Mouse (Mus musculus) limb, embryonic 14.5 days (tissue): ENCODE results near the gene Olfr65. TPM values are rescaled to one million over a fixed set of nuclear protein-coding genes. Genes with fewer than 3 reads are reported as not detected.

Experiments
- ATAC-seq: fragments of 200-750 bp; cut with Nextera tagmentation; 2 replicates; pipeline ENCODE4 v1.8.0; 2017; ENCODE audit warnings: low read depth, moderate number of reproducible peaks, moderate TSS enrichment; ENCODE audit not compliant: low FRiP score
- DNase-seq: peaks from one replicate; pipeline ENCODE4 v3.0.0-alpha.2; 2015; ENCODE audit warnings: low spot score
- H3K27ac ChIP-seq: fragments of 300-500 bp; sonication (generic); replicated peaks from 2 replicates; pipeline ENCODE4 v1.5.1; 2014; ENCODE audit warnings: low read depth, mild to moderate bottlenecking, low read length, moderate library complexity, mixed read lengths
- H3K27me3 ChIP-seq: fragments of 300-500 bp; sonication (generic); 2 replicates; pipeline ENCODE4 v1.6.1; 2014; ENCODE audit warnings: low read length, mixed read lengths; ENCODE audit not compliant: control insufficient read depth, insufficient read depth
- H3K36me3 ChIP-seq: fragments of 300-500 bp; sonication (generic); 2 replicates; pipeline ENCODE4 v1.6.1; 2014; ENCODE audit warnings: mild to moderate bottlenecking, low read length, moderate library complexity, mixed read lengths; ENCODE audit not compliant: control insufficient read depth, insufficient read depth
- H3K4me1 ChIP-seq: fragments of 300-500 bp; sonication (generic); 2 replicates; pipeline ENCODE4 v1.6.1; 2014; ENCODE audit warnings: antibody characterized with exemption, low read length, mixed read lengths; ENCODE audit not compliant: control insufficient read depth, insufficient read depth
- H3K4me2 ChIP-seq: fragments of 300-500 bp; sonication (generic); replicated peaks from 2 replicates; pipeline ENCODE4 v1.6.1; 2014; ENCODE audit warnings: low read depth, mild to moderate bottlenecking, low read length, moderate library complexity; ENCODE audit not compliant: severe bottlenecking
- H3K4me3 ChIP-seq: fragments of 300-500 bp; sonication (generic); replicated peaks from 2 replicates; pipeline ENCODE4 v1.5.1; 2014; ENCODE audit warnings: low read length
- H3K9ac ChIP-seq: fragments of 300-500 bp; sonication (generic); 2 replicates; pipeline ENCODE4 v1.6.1; 2014; ENCODE audit warnings: mild to moderate bottlenecking, low read depth, low read length, moderate library complexity; ENCODE audit not compliant: severe bottlenecking
- H3K9me3 ChIP-seq: fragments of 300-500 bp; sonication (generic); 2 replicates; pipeline ENCODE4 v1.6.1; 2016; ENCODE audit warnings: low read length; ENCODE audit not compliant: control insufficient read depth
- POLR2A ChIP-seq: fragments of 200-500 bp; IDR thresholded peaks from 2 replicates; pipeline ENCODE4 v1.8.0; 2012; ENCODE audit warnings: inconsistent platforms, mild to moderate bottlenecking, moderate library complexity, borderline replicate concordance; ENCODE audit not compliant: insufficient read depth, insufficient read length; ENCODE audit errors: extremely low read depth
- WGBS: fragments of 180-500 bp; shearing (Covaris S2); extraction: QIAGEN DNeasy Blood & Tissue Kit; methylation state at CpG from one replicate; pipeline ENCODE4 v1.1.7; 2014; 5-methylcytosine and 5-hydroxymethylcytosine counted together
- polyA plus RNA-seq, 2 experiments: library from polyadenylated mRNA; depleted of rRNA in 1 of 2; stranded (reverse) in 1 of 2; unstranded in 1 of 2; fragments of >200 nt; fragmentation: Nextera tagmentation in 1 of 2; extraction: Ambion mirVana in 1 of 2; gene quantifications; 2 replicates each; pipeline versions ENCODE4 v1.2.1 to v1.2.3; 2012 to 2014

Olfr65 gene
- polyA plus RNA-seq, 2 experiments, result not detected

DNA sequence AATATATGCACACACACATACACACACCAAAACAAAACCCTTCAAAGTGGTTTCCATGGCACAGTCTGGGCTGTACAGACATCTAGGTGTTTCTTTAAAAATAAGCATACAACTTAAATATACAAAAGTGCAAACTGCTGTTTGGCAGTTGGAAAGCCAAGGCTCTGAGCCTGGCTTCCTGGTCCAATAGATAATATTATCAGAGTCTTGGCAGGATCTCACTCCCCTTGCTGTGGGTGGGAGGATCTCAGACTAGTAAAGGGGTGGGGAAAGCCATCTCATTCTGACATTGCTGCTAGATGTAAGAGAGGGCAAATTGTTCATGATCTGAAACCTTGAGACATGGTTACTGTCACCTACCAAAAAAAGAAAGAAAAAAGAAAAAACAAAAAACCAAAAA is 32.6 kb upstream of the Olfr65 start:
- Histone ChIP-seq H3K36me3 (no peaks in the 10 kb centered on the region), H3K4me1 (no peaks in the 10 kb centered on the region), H3K4me2 (no peak overlapping the region), H3K9ac (no peak overlapping the region), H3K27me3 (no peaks in the 10 kb centered on the region), H3K9me3 (no peaks in the 10 kb centered on the region), H3K27ac (no peak overlapping the region), H3K4me3 (no peak overlapping the region)
- DNase-seq, result no peak
- no peak for TF ChIP-seq POLR2A
- ATAC-seq, result no peak

DNA sequence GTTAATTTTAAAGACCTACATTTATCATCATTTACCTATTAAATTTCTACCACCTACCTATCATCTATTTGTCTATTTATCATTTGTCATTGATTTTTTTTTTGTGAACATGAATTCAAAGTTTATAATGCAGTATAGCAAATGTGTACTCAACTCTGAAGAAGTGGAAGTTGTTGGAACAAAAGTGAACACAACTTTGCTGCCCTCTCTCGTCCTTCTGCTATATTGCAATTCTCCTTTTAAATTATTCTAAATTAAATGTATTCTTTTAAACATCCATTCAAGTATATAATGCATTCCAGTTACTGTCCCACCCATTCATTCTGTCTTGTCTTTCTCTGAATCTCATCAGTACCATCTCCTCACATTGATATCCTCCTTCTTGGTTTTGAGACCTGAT is 30.2 kb upstream of the Olfr65 start:
- DNase-seq (peak; percentile 19), ATAC-seq (no peak)
- no peak overlapping the region for H3K9ac ChIP-seq
- no peaks in the 10 kb centered on the region for H3K9me3 ChIP-seq
- H3K27me3 ChIP-seq, result no peaks in the 10 kb centered on the region
- WGBS, result 2% methylated on average over 1 of the region's 1 CpGs
- no peak overlapping the region for H3K27ac ChIP-seq
- H3K4me1 ChIP-seq, result no peaks in the 10 kb centered on the region
- no peak for TF ChIP-seq POLR2A
- no peak overlapping the region for H3K4me3 ChIP-seq
- H3K4me2 ChIP-seq, result no peak overlapping the region
- no peaks in the 10 kb centered on the region for H3K36me3 ChIP-seq

DNA sequence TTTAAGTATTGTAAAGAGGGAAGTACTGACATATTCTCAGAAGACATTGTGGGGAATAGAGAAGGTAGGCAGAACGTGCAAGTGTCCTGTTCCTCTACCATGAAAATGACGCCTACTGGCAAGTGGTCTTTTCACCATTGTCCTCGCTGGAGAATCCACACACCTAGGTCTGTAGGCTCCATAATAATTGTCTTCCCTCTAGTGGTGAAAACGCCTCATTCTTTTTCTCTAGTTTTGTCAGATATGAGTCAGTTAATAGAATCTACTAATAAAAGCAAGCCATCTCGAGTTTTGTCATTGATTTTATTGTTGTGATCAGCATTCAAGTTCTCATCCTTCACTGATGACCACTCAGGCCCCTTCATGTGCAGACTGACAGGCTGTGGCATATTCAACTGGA is 28.8 kb upstream of the Olfr65 start:
- no peaks in the 10 kb centered on the region for H3K27me3 ChIP-seq
- H3K4me3 ChIP-seq, result no peak overlapping the region
- no peak for DNase-seq
- no peak for TF ChIP-seq POLR2A
- 48% methylated on average over 5 of the region's 5 CpGs for WGBS
- H3K27ac ChIP-seq, result no peak overlapping the region
- H3K36me3 ChIP-seq, result no peaks in the 10 kb centered on the region
- H3K9me3 ChIP-seq, result no peaks in the 10 kb centered on the region
- no peak overlapping the region for H3K4me2 ChIP-seq
- ATAC-seq, result no peak
- no peaks in the 10 kb centered on the region for H3K4me1 ChIP-seq
- no peak overlapping the region for H3K9ac ChIP-seq

DNA sequence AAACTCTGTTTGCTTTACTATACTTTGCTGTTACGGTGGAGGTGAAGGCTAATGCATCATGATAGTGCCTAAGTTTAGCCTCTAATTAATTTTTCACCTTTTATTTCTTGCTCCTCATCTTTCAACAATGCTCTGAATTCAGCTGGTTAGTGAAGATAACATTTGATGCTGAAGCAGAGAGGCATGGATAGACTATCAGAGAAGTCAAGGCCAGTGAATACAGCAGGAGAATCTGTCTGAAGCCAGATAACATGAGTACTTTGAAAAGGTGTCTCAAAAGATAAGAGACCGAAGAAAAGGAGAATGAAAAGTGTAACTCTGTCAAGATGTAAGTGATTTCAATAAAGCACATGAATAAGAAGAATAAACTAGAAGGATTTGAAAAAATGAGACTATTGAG is 26.2 kb upstream of the Olfr65 start:
- Histone ChIP-seq H3K27ac (no peak overlapping the region), H3K9me3 (no peaks in the 10 kb centered on the region), H3K27me3 (no peaks in the 10 kb centered on the region), H3K4me3 (no peak overlapping the region), H3K4me2 (no peak overlapping the region), H3K4me1 (no peaks in the 10 kb centered on the region), H3K36me3 (no peaks in the 10 kb centered on the region), H3K9ac (no peak overlapping the region)
- WGBS, result 83% methylated on average over 2 of the region's 2 CpGs
- ATAC-seq, result no peak
- DNase-seq, result no peak
- TF ChIP-seq POLR2A, result no peak

DNA sequence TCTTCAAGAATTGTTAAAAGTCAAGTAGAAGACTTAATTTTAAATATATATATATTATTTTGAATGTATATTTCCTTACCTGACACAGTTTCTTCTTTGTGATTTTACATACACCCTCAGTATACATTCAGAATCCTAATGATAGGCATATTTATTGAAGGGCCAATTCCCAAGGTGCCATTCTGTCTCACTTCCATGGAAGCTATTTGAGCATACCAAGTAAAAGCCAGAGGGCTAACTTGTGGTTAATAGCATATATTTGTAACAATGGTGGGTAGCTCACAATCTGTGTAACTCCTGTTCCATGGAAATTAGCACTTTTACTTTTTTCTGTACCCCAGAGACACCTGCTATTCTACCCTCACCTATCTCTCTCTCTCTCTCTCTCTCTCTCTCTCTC is 17.1 kb upstream of the Olfr65 start, which contains the start of gene Olfr66:
TSS of gene Olfr66 (minus strand) at position 101 of the 400 bp plus-strand sequence.
- no peak for TF ChIP-seq POLR2A

DNA sequence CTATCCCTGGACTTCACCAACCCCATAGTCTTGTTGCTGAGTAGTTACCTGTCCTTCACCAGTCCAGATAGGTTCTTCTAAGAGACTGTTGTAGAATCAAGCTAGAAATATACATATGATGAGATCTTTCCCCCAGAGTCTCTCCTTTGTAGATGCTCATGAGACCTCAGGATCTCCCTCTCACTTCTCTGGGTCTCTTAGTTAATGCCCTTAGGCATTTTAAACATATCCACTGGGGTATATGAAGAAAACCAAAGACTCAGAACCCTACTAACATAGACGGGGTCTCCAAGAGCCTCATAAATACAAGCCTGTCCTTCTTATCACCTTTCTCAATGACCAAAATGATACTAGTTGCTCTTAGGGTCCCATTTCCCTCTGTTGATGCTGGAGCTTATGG is 8.9 kb upstream of the Olfr65 start, which contains the start of gene Olfr64:
TSS of gene Olfr64 (minus strand) at position 101 of the 400 bp plus-strand sequence.
- Histone ChIP-seq H3K9ac (no peak within 1 kb of the TSS), H3K4me2 (no peak within 1 kb of the TSS), H3K27ac (no peak within 1 kb of the TSS), H3K27me3 (no peaks in the 10 kb centered on the region), H3K36me3 (no peaks in the 10 kb centered on the region), H3K4me1 (no peaks in the 10 kb centered on the region), H3K9me3 (no peaks in the 10 kb centered on the region), H3K4me3 (no peak within 1 kb of the TSS)
- no peak for ATAC-seq
- 70% methylated on average over 1 of the region's 1 CpGs for WGBS
- DNase-seq, result no peak
- TF ChIP-seq POLR2A, result no peak

More for the DNA sequence above, 17.1 kb upstream of the Olfr65 start, which contains the start of gene Olfr66:
- no peaks in the 10 kb centered on the region for H3K4me1 ChIP-seq
- ATAC-seq, result no peak
- no peak within 1 kb of the TSS for H3K27ac ChIP-seq
- no peaks in the 10 kb centered on the region for H3K9me3 ChIP-seq
- no peaks in the 10 kb centered on the region for H3K27me3 ChIP-seq
- H3K36me3 ChIP-seq, result no peaks in the 10 kb centered on the region
- H3K4me2 ChIP-seq, result no peak within 1 kb of the TSS
- H3K4me3 ChIP-seq, result no peak within 1 kb of the TSS
- no peak for DNase-seq
- H3K9ac ChIP-seq, result no peak within 1 kb of the TSS
